Mouse (Mus musculus): ENCODE measurements around the gene Gm28308.

Gm28308 gene

GRCm38 (mm10) chr6:52218643-52219215 is 5.6 kb upstream of the Gm28308 start:
- DNase-seq: peak; percentile 34

GRCm38 (mm10) chr6:52217895-52218642 is 4.9 kb upstream of the Gm28308 start:
- DNase-seq: peak; percentile 60

GRCm38 (mm10) chr6:52217459-52217768 is 4.3 kb upstream of the Gm28308 start:
- peak; percentile 97 for DNase-seq

GRCm38 (mm10) chr6:52216691-52217458 is 3.7 kb upstream of the Gm28308 start:
- DNase-seq: peak; percentile 73

GRCm38 (mm10) chr6:52215771-52216535 is 2.8 kb upstream of the Gm28308 start:
- peak; percentile 66 for DNase-seq

GRCm38 (mm10) chr6:52215070-52215469 is 1.9 kb upstream of the Gm28308 start:
- peak; percentile 39 for DNase-seq

- peak; percentile 60 for DNase-seq
These were observed 1.1 kb upstream of the Gm28308 start for GRCm38 (mm10) chr6:52214271-52214670.

GRCm38 (mm10) chr6:52212556-52213118 is 502 bp downstream of the Gm28308 start:
- peak; percentile 79 for DNase-seq

- DNase-seq: peak; percentile 59
These were observed 1.2 kb downstream of the Gm28308 start for GRCm38 (mm10) chr6:52211961-52212360.

GRCm38 (mm10) chr6:52211170-52211935 is 1.8 kb downstream of the Gm28308 start:
- DNase-seq: peak; percentile 94

- no peak for DNase-seq
These were observed 3.5 kb downstream of the Gm28308 start for GRCm38 (mm10) chr6:52209685-52210046.

- peak; percentile 35 for DNase-seq
These were observed 4.1 kb downstream of the Gm28308 start for GRCm38 (mm10) chr6:52208868-52209684.

- DNase-seq: peak; percentile 89
These were observed 4.9 kb downstream of the Gm28308 start, which contains the start of gene Hoxa6 for GRCm38 (mm10) chr6:52208072-52208867. Gene Hoxa6, minus strand, starts transcription at chr6:52208722.

GRCm38 (mm10) chr6:52207684-52207976 is 5.5 kb downstream of the Gm28308 start:
- no peak for DNase-seq

GRCm38 (mm10) chr6:52206882-52207683 is 6.1 kb downstream of the Gm28308 start:
- DNase-seq: peak; percentile 20

- peak; percentile 56 for DNase-seq
These were observed 7.2 kb downstream of the Gm28308 start for GRCm38 (mm10) chr6:52205638-52206621.

GRCm38 (mm10) chr6:52205221-52205620 is 7.9 kb downstream of the Gm28308 start:
- peak; percentile 32 for DNase-seq
